Mouse (Mus musculus): ENCODE results near the gene 1600002K03Rik.
"Not testable (repeated sequence)": the region's sequence is repeated elsewhere in the genome, so short reads cannot be mapped to it uniquely, and the experiment has no call there.

Gene 1600002K03Rik

GRCm38 (mm10) chr10:80153713-80154112 lies 19.0 kb upstream of the 1600002K03Rik start:
- DNase-seq (ENCODE audit: low spot score in 2 of 2): no peak

DNA sequence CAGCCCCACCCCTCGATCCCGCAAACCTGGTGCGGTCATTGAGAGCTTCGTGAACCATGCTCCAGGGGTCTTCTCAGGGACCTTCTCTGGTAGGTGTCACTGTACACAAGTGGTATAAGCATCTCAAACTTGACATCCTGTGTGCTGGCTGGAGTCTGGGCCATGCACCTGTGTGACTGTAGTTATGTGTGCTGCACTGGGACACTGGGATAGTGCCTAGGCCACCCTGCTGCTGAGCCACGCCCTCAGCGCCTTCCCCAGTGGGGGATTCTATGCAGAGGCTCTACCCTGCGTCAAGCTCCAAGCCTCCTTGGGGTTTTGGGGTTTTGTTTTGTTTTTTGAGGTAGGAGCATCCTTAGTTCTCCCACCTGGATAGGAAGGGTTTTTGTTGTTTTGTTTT lies 18.4 kb upstream of the 1600002K03Rik start:
- no peak for DNase-seq (ENCODE audit: low spot score in 2 of 2)

GRCm38 (mm10) chr10:80155277-80155676 lies 17.5 kb upstream of the 1600002K03Rik start:
- DNase-seq (ENCODE audit: low spot score in 2 of 2): no peak

DNA sequence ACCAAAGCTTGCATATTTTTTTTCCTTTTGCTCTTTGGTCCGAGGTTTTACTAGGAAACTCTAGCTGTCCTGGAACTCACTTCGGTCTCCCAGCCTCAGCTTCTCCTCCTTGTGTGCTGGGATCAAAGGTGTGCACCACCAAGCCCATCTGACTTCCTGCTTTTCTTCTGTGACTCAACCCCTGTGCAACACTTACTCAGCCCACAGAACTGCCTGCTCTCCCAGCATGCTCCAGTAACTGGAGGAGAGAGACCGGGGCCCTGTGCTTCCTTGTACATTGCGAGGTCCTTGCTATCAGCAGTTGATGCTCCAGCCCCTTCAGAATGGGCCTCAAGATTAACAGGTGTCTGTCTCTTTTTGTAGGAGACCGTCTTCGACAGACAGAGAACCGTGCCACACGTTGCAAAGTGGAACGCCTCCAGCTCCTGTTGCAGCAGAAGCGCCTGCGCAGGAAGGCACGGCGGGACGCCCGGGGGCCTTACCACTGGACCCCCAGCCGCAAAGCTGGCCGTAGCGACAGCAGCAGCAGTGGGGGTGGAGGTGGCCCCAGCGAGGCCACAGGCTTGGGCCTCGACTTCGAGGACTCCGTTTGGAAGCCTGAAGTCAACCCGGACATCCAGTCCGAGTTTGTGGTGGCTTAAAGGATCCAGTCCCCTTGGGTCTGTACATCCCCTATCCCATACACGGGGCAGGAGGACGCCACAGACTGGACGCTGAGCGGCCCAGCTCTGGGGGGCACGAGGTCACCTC lies 16.6 kb upstream of the 1600002K03Rik start:
- no peak for DNase-seq (ENCODE audit: low spot score in 2 of 2)

- no peak for DNase-seq (ENCODE audit: low spot score in 2 of 2)
These were observed 16.0 kb upstream of the 1600002K03Rik start for GRCm38 (mm10) chr10:80156752-80157053.

DNA sequence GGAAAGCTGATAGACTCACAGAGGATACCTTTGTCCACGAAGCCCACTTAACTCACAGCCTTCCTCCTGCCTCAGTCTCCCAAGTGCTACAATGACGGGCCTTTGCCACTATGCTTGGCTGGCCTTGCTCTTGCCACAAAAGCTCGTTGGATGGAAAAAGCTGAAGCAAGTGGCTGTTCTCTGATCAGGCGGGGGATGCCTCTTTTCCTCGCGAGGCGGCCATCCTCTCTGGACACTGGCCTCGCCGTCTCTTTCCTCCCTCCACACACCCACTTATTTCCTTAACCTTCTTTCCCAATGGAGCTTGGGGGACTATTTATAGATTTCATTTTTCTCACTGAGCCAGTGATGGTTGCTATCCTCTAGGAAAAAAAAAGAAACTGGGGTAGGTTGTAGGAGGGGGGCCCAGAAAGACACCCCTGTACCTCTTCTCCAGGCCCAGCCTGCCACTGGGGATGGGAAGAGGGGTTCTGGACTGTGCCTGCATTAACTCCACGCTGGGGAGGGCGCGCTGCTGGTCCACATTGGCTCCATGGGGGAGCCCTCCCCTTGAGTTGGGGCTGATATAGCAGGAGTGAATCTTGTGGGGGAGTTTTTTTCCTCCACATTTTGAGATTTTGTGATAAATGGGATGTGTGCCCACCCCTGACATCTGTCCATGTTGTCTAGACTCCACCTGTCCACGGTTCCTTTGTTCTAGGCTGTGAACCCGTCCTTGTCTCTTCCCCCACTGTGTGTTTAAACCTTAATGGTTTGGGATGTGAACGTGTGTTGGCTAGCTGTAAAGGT lies 15.4 kb upstream of the 1600002K03Rik start:
- DNase-seq (ENCODE audit: low spot score in 2 of 2): no peak

GRCm38 (mm10) chr10:80158307-80158986 lies 14.3 kb upstream of the 1600002K03Rik start:
- DNase-seq (ENCODE audit: low spot score in 2 of 2): no peak

- DNase-seq (ENCODE audit: low spot score in 2 of 2): no peak
These were observed 13.7 kb upstream of the 1600002K03Rik start for GRCm38 (mm10) chr10:80159021-80159560.

DNA sequence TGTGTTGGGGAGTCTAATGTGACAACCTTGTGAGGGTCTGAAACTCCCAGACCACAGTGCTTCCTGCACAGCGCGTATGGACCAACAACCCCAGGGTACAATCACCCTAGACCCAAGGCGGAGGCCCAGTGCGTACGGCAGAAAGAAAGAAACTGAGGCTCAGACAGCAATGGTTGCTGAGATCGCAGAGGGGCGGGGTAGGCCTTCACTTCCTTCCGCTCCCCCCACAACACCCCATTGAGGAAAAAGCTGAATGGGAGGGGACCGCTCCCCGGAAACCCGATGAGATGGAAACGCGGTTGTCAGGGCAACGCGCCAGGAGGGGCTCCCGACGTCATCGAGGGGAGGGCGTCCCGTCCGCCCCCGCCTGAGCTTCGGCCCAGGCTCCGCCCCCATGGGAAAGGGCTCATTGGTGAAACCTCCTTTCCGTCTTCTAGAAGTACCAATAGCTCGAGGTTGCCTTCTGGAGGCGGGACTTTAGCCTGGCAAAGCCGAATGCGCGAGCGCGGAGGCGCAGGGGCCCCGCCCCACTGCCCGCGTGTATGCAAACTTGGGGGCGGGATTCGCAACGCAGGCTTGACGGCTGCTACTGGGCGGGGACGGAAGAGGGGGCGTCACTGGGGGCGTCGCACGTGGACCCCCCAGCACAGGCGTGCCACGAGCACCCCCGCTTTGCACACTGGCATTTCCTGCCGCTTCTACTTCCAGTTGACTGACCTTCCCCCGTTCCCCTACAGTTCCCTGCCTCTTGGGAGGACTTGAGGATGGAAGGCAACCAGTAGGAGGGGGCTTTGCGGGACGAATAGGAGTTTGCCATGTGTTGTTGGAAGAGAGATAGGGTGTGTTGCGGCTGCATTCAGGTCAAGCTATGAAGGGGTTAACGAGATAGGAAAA lies 12.9 kb upstream of the 1600002K03Rik start:
- peak; percentile 98 to 99 for DNase-seq (ENCODE audit: low spot score in 2 of 2)

- DNase-seq (ENCODE audit: low spot score in 2 of 2): no peak
These were observed 12.0 kb upstream of the 1600002K03Rik start for GRCm38 (mm10) chr10:80160455-80161371.

DNA sequence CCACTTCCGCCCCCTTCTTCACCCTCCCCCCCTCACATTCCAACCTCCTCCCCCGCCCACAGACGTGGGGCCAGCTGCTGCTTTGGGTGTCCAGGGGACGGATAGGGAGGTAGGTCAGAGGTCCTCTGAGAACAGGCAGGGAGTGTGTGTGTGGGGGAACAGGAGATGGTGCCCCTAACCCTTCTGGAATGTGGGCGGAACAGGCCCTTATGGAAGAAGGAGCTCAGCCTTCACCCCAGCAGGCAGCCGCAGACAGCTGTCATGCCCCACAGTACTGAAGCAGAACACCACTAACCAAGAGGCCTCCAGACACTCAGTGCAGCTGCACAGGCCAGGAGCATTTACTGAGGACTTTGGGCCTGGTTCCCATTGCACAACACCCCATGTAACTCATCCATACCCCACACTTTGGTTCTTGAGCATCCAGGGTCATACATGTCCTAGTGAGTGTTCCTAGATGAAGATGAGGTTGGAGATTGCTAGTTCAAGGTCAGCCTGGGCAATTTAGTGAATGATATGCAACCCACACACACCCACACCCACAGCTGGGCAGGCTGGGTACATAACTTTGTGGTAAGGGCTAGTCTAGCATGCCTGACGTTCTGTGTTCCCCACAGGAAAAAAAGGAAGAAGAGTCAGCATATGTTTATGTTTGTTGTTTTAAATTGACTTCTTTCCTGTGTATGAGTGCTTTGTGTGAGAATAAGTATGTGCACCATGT lies 11.1 kb upstream of the 1600002K03Rik start:
- DNase-seq (ENCODE audit: low spot score in 2 of 2): no peak

DNA sequence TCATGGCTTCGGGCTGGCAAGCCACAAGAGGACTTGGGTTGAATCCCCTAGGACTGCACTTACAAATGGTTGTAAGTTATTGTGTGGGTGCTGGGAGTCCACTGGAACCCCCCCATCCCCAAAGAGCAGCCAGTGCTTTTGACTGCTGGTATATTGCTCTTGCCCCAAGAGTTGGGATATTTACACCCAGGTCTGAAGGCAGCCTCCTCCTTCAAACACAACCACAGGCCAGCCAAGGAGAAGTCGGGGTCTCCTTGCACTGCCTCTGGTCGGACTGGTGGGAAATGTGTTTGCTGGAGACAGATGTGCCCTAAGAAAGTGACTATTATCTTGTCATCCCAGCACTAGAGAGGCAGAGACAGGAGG lies 10.5 kb upstream of the 1600002K03Rik start:
- DNase-seq (ENCODE audit: low spot score in 2 of 2): no peak

DNA sequence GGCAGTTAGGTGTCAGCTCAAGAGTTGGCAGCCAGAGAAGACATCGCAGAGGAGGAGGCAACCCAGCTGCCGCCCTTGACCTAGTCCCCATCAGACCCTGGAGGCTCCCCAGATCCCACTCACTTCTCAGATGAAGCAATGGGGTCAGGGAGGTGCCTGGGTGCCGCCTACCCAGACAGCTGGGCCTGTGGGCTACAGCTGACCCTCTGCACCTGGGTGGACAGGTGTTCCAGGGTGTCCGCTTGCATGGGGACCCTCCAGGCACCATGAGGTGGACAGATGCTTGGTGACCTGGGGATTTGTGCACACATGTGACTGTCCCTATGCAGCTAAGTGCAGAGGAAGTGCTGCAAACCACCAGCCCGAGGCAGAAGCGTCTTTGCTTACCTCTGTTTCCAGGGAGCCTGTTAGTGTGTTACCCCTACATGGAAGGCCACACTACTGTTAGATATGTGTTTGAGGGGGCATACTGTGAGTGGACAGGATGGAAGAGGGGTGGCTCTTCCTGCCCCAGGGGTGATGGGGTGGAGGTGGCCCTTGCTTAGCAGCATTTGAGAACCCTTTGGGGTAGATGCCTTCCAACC lies 9.9 kb upstream of the 1600002K03Rik start:
- DNase-seq (ENCODE audit: low spot score in 2 of 2): no peak

DNA sequence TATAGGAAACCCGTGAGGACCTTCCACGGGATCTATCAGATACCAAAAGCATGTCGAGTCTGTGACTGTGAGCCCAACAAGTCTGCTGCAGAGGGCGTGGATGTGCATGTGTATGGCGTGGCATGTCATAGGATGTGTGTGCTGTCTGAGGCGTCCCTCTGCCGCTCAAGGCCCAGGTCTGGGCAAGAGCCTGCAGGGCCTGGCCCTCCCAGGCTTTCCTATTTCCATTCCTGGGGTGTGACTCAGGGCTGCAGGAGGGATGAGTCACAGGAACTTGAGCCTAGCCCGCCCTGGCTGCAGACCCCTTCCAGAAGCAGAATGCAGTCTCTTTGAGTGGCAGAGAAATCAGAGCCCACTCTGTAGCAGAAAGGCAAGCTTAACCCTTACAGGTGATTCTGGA lies 9.0 kb upstream of the 1600002K03Rik start:
- DNase-seq (ENCODE audit: low spot score in 2 of 2): no peak

GRCm38 (mm10) chr10:80164161-80164997 lies 8.4 kb upstream of the 1600002K03Rik start:
- DNase-seq (ENCODE audit: low spot score in 2 of 2): no peak

GRCm38 (mm10) chr10:80164998-80165344 lies 7.8 kb upstream of the 1600002K03Rik start:
- peak; percentile 94 for DNase-seq (ENCODE audit: low spot score in 2 of 2)

GRCm38 (mm10) chr10:80165392-80166128 lies 7.2 kb upstream of the 1600002K03Rik start, which contains the start of gene Cirbp:
TSS of gene Cirbp (plus strand) at chr10:80165985.
- DNase-seq (ENCODE audit: low spot score in 2 of 2): no peak

- DNase-seq (ENCODE audit: low spot score in 2 of 2): not testable (repeated sequence)
These were observed 6.6 kb upstream of the 1600002K03Rik start for GRCm38 (mm10) chr10:80166136-80166535.

Data from right cerebral cortex, postnatal 36 days (tissue).